Mouse (Mus musculus): ENCODE results near the gene Nkd2. TPM values are rescaled to one million over a fixed set of nuclear protein-coding genes. Genes with fewer than 3 reads are reported as not detected.

Nkd2 gene
- 4.1 and 4.6 TPM in 2 replicates for polyA plus RNA-seq (2015; fragmentation: Nextera tagmentation; extraction: Ambion mirVana)

- Histone ChIP-seq H3K27me3 (replicated peaks; ENCODE audit: control insufficient read depth, insufficient read depth, low read length) (peaks cover 15% of the 10 kb centered on the region; the same call in 1 of the 2 replicates), H3K4me2 (replicated peaks; ENCODE audit: low read depth) (peak within 1 kb of the TSS; percentile 88), H3K9ac (ENCODE audit: low read depth, low read length) (peak within 1 kb of the TSS; percentile 43), H3K36me3 (ENCODE audit: control insufficient read depth, insufficient read depth) (no peaks in the 10 kb centered on the region), H3K4me3 (ENCODE audit: low read depth, low read length) (peak within 1 kb of the TSS; percentile 58), H3K9me3 (ENCODE audit: control insufficient read depth) (no peaks in the 10 kb centered on the region), H3K4me1 (replicated peaks; ENCODE audit: control insufficient read depth, insufficient read depth, low read length) (no peaks in the 10 kb centered on the region), H3K27ac (ENCODE audit: low read depth, low read length) (no peak within 1 kb of the TSS)
- ATAC-seq, result peak; percentile 82
- under 1% methylated on average over 38 of the region's 38 CpGs for WGBS
- TF ChIP-seq CTCF (IDR thresholded peaks at IDR 0.05; ENCODE audit: low read depth), result peak; percentile 86
Observed at GRCm38 (mm10) chr13:73847465-73847836, at the start of gene Nkd2. TSS of gene Nkd2 (minus strand) at chr13:73847631.

- Histone ChIP-seq H3K27me3 (replicated peaks; ENCODE audit: control insufficient read depth, insufficient read depth, low read length) (no peaks in the 10 kb centered on the region), H3K4me2 (replicated peaks; ENCODE audit: low read depth) (no peak overlapping the region), H3K4me1 (replicated peaks; ENCODE audit: control insufficient read depth, insufficient read depth, low read length) (0 out of 2 replicates have a peak, but pooled peaks cover 6% of the 10 kb centered on the region), H3K9ac (ENCODE audit: low read depth, low read length) (no peak overlapping the region), H3K27ac (ENCODE audit: low read depth, low read length) (no peak overlapping the region), H3K9me3 (ENCODE audit: control insufficient read depth) (no peaks in the 10 kb centered on the region), H3K4me3 (ENCODE audit: low read depth, low read length) (no peak overlapping the region), H3K36me3 (ENCODE audit: control insufficient read depth, insufficient read depth) (no peaks in the 10 kb centered on the region)
- peak; percentile 43 for ATAC-seq
- TF ChIP-seq CTCF (IDR thresholded peaks at IDR 0.05; ENCODE audit: low read depth), result no peak
- 51% methylated on average over 6 of the region's 6 CpGs for WGBS
Observed at GRCm38 (mm10) chr13:73892493-73893178, 45.2 kb upstream of the Nkd2 start.

GRCm38 (mm10) chr13:73887415-73887874, 40.0 kb upstream of the Nkd2 start:
- Histone ChIP-seq H3K9ac (ENCODE audit: low read depth, low read length) (no peak overlapping the region), H3K36me3 (ENCODE audit: control insufficient read depth, insufficient read depth) (no peaks in the 10 kb centered on the region), H3K4me1 (replicated peaks; ENCODE audit: control insufficient read depth, insufficient read depth, low read length) (0 out of 2 replicates have a peak, but pooled peaks cover 6% of the 10 kb centered on the region), H3K27me3 (replicated peaks; ENCODE audit: control insufficient read depth, insufficient read depth, low read length) (no peaks in the 10 kb centered on the region), H3K9me3 (ENCODE audit: control insufficient read depth) (no peaks in the 10 kb centered on the region), H3K4me2 (replicated peaks; ENCODE audit: low read depth) (no peak overlapping the region), H3K4me3 (ENCODE audit: low read depth, low read length) (no peak overlapping the region), H3K27ac (ENCODE audit: low read depth, low read length) (no peak overlapping the region)
- ATAC-seq, result no peak
- TF ChIP-seq CTCF (IDR thresholded peaks at IDR 0.05; ENCODE audit: low read depth), result no peak
- WGBS, result 59% methylated on average over 4 of the region's 4 CpGs

GRCm38 (mm10) chr13:73886601-73887000, 39.2 kb upstream of the Nkd2 start:
- no peak for TF ChIP-seq CTCF (IDR thresholded peaks at IDR 0.05; ENCODE audit: low read depth)
- H3K9ac ChIP-seq (ENCODE audit: low read depth, low read length), result no peak overlapping the region
- H3K4me2 ChIP-seq (replicated peaks; ENCODE audit: low read depth), result no peak overlapping the region
- no peaks in the 10 kb centered on the region for H3K27me3 ChIP-seq (replicated peaks; ENCODE audit: control insufficient read depth, insufficient read depth, low read length)
- H3K36me3 ChIP-seq (ENCODE audit: control insufficient read depth, insufficient read depth), result no peaks in the 10 kb centered on the region
- no peaks in the 10 kb centered on the region for H3K4me1 ChIP-seq (replicated peaks; ENCODE audit: control insufficient read depth, insufficient read depth, low read length)
- no peak overlapping the region for H3K4me3 ChIP-seq (ENCODE audit: low read depth, low read length)
- no peak overlapping the region for H3K27ac ChIP-seq (ENCODE audit: low read depth, low read length)
- WGBS, result 78% methylated on average over 5 of the region's 5 CpGs
- ATAC-seq, result no peak
- no peaks in the 10 kb centered on the region for H3K9me3 ChIP-seq (ENCODE audit: control insufficient read depth)

- Histone ChIP-seq H3K4me1 (replicated peaks; ENCODE audit: control insufficient read depth, insufficient read depth, low read length) (no peaks in the 10 kb centered on the region), H3K36me3 (ENCODE audit: control insufficient read depth, insufficient read depth) (no peaks in the 10 kb centered on the region), H3K27ac (ENCODE audit: low read depth, low read length) (no peak overlapping the region), H3K9me3 (ENCODE audit: control insufficient read depth) (no peaks in the 10 kb centered on the region), H3K27me3 (replicated peaks; ENCODE audit: control insufficient read depth, insufficient read depth, low read length) (no peaks in the 10 kb centered on the region), H3K9ac (ENCODE audit: low read depth, low read length) (no peak overlapping the region), H3K4me3 (ENCODE audit: low read depth, low read length) (no peak overlapping the region), H3K4me2 (replicated peaks; ENCODE audit: low read depth) (no peak overlapping the region)
- no peak for ATAC-seq
- WGBS, result 68% methylated on average over 4 of the region's 4 CpGs
- TF ChIP-seq CTCF (IDR thresholded peaks at IDR 0.05; ENCODE audit: low read depth), result no peak
Observed at GRCm38 (mm10) chr13:73886066-73886465, 38.6 kb upstream of the Nkd2 start.

GRCm38 (mm10) chr13:73885656-73886055, 38.2 kb upstream of the Nkd2 start:
- Histone ChIP-seq H3K9me3 (ENCODE audit: control insufficient read depth) (no peaks in the 10 kb centered on the region), H3K27ac (ENCODE audit: low read depth, low read length) (no peak overlapping the region), H3K27me3 (replicated peaks; ENCODE audit: control insufficient read depth, insufficient read depth, low read length) (no peaks in the 10 kb centered on the region), H3K4me3 (ENCODE audit: low read depth, low read length) (no peak overlapping the region), H3K4me1 (replicated peaks; ENCODE audit: control insufficient read depth, insufficient read depth, low read length) (no peaks in the 10 kb centered on the region), H3K36me3 (ENCODE audit: control insufficient read depth, insufficient read depth) (no peaks in the 10 kb centered on the region), H3K4me2 (replicated peaks; ENCODE audit: low read depth) (no peak overlapping the region), H3K9ac (ENCODE audit: low read depth, low read length) (no peak overlapping the region)
- WGBS, result 67% methylated on average over 4 of the region's 4 CpGs
- no peak for ATAC-seq
- TF ChIP-seq CTCF (IDR thresholded peaks at IDR 0.05; ENCODE audit: low read depth), result no peak

All from intestine, postnatal 0 days (tissue).